Comparison of ENCODE assay signal across 11 mouse cellular contexts in the genomic region with DNA sequence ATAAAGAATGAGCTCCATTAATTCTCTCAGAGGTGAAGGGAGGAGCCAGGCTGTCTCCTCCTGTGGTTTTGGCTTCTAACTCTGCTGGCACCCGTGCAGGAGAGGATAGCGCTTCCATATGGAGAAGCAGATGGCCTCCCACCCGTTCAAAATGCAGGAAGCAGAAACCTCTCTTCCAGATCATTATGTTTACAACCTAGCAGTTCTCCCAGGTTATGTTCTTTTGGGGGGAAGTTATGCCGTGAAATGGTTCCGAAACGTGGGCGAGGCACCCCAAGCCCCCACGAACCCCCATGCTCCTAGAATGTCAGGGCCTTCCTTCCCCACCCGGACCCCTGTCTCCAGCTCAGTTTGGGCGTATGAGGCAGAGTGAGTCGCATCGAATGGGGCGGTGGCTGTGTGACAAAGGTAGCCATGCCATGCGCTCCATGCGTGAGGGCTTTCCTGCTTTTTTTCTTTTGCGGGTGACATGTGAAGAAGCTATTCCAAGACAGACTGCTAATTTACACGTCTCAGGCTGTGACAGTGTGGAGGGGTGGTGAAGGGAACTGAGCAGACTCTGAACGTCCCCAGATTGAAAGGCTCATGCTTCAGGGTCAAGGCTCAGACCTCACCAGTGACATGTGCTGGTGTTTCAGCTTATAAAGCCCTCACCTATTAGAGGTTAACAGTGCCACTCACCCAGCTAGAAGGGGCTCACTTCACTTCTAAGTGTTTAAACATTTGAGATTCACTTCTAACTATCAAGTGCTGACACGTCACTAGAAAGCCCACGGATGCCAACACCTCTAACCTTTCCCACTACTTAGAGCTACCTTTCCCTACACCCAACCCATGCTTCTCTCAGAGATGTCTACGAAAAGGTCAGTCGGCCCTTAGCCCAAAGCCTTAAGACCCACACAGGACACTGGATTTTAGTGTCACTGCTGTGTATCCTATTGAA.
DNase-seq lines count a peak whose midpoint lies in the region; ATAC-seq and TF ChIP-seq lines count a peak whose summit lies in the region.
"Had no signal": no experiment of that assay in that cellular context is flagged by ENCODE, and none has a peak within 500 bp of the region (broad histone marks: within the 10 kb centered on the region; RNA-seq: fewer than 3 reads in every experiment).

No protein-coding gene starts in this region.

- no peak overlapping the region for H3K4me2 ChIP-seq in lung, postnatal 0 days (replicated peaks; ENCODE audit: low read depth, low read length)
- H3K4me2 ChIP-seq in embryonic facial prominence, embryonic 14.5 days (ENCODE audit: low read depth, low read length) = peak overlapping the region; percentile 28; the same call in 1 of the 2 replicates

- H3K27ac ChIP-seq in lung, postnatal 0 days (ENCODE audit: low read length) = no peak overlapping the region
- peak overlapping the region; percentile 61; the same call in 1 of the 2 replicates for H3K27ac ChIP-seq in embryonic facial prominence, embryonic 14.5 days (replicated peaks; ENCODE audit: low read depth, low read length)

- peak; percentile 73 for ATAC-seq in lung, postnatal 0 days
- ATAC-seq in embryonic facial prominence, embryonic 14.5 days (ENCODE audit: low read depth) = peak; percentile 55; the same call in 1 of the 2 replicates

- no peaks in the 10 kb centered on the region for H3K9me3 ChIP-seq in lung, postnatal 0 days (ENCODE audit: low read length)
- H3K9me3 ChIP-seq in embryonic facial prominence, embryonic 14.5 days (ENCODE audit: control insufficient read depth, low read length) = 0 out of 2 replicates have a peak, but pooled peaks cover 3% of the 10 kb centered on the region

- peak; percentile 44 for DNase-seq in lung, postnatal 0 days (ENCODE audit: low spot score)
- DNase-seq in lung, postnatal 4 days = no peak
- peak; percentile 77 for DNase-seq in embryonic facial prominence, embryonic 14.5 days (ENCODE audit: low spot score)
- DNase-seq in layer of hippocampus, postnatal 14 days (ENCODE audit: low spot score in 2 of 2) = peak; percentile 70 to 86
- DNase-seq in right cerebral cortex, postnatal 4 days = peak; percentile 58
- no peak for DNase-seq in kidney, postnatal 14 days
- DNase-seq in spleen, adult 12 weeks (ENCODE audit: low spot score) = no peak
- DNase-seq in ovary, adult 18-20 months (ENCODE audit: low spot score) = no peak
- DNase-seq: embryo, embryonic 11 days; midbrain, embryonic 14.5 days had no signal

- TF ChIP-seq CTCF in lung, postnatal 0 days (IDR thresholded peaks at IDR 0.05) = no peak

- no peak overlapping the region for H3K4me3 ChIP-seq in lung, postnatal 0 days (ENCODE audit: low read depth, low read length)
- no peak overlapping the region for H3K4me3 ChIP-seq in embryonic facial prominence, embryonic 14.5 days (ENCODE audit: low read depth, low read length)

- no peaks in the 10 kb centered on the region for H3K27me3 ChIP-seq in lung, postnatal 0 days (replicated peaks; ENCODE audit: insufficient read depth, low read length)
- H3K27me3 ChIP-seq in embryonic facial prominence, embryonic 14.5 days (replicated peaks; ENCODE audit: control insufficient read depth, insufficient read depth, low read length) = no peaks in the 10 kb centered on the region

- 63% methylated on average over 22 of the region's 22 CpGs for WGBS in lung, postnatal 0 days
- WGBS in embryonic facial prominence, embryonic 14.5 days = 65% methylated on average over 22 of the region's 22 CpGs

- no peaks in the 10 kb centered on the region for H3K36me3 ChIP-seq in lung, postnatal 0 days (ENCODE audit: insufficient read depth, low read length)
- H3K36me3 ChIP-seq in embryonic facial prominence, embryonic 14.5 days (ENCODE audit: control insufficient read depth, insufficient read depth, low read length) = no peaks in the 10 kb centered on the region
- H3K36me3 ChIP-seq: G1E had no signal

- H3K9ac ChIP-seq in lung, postnatal 0 days (replicated peaks; ENCODE audit: low read depth) = no peak overlapping the region
- H3K9ac ChIP-seq in embryonic facial prominence, embryonic 14.5 days (ENCODE audit: low read depth, low read length) = 0 out of 2 replicates have a peak overlapping the region, but pooled peaks have one; percentile 6

- TF ChIP-seq EP300 in lung, postnatal 0 days (IDR thresholded peaks at IDR 0.05) = no peak

- H3K4me1 ChIP-seq in lung, postnatal 0 days (ENCODE audit: insufficient read depth, low read depth, low read length) = peaks cover 4% of the 10 kb centered on the region; the same call in 1 of the 2 replicates
- H3K4me1 ChIP-seq in embryonic facial prominence, embryonic 14.5 days (ENCODE audit: control insufficient read depth, insufficient read depth, low read length) = peaks cover 31% of the 10 kb centered on the region

Comparison
In these comparisons a context has a peak if more than half of its experiments do, and no peak if none do; other contexts are left out.
1. DNase-seq: peak in lung, postnatal 0 days (single experiment), embryonic facial prominence, embryonic 14.5 days (single experiment), layer of hippocampus, postnatal 14 days (2 of 2) and right cerebral cortex, postnatal 4 days (single experiment); none in lung, postnatal 4 days (0 of 2), kidney, postnatal 14 days (single experiment), spleen, adult 12 weeks (single experiment) and ovary, adult 18-20 months (single experiment).